Mouse (Mus musculus): ENCODE data around the gene Wdr35. TPM values are rescaled to one million over a fixed set of nuclear protein-coding genes. Genes with fewer than 3 reads are reported as not detected.

Gene Wdr35
- total and polyA plus RNA-seq, 3 experiments, result 5.9 to 8.8 (median 7.4) TPM

DNA sequence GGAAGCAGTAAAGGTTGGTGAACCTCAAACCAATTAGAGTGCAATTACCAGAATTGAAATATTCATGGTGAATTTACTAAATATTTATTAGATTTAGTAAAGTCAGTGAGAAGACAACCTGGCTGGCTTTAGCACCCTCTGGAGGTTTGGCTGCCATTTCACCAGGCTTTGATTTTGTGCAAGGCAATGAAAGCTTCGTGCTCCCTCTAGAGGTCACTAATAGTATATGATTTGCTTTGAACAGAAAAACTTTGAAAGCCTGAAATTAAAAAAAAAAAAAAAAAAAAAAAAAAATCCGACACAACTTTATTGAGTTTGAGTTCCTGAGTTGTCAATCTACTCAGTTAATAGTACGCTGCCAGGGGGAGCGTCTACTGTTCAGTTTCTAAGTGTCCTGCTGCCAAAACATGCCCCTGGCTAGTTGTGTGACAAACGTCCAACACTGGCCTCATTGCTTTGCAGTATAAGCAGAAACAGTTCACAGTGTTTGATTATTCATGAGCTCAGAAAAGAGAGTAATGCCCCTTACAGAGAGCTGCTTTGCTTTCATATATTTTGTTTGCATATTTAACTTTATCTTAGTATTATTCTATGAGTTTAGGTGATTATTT lies 28.5 kb downstream of the Wdr35 start:
- H3K27ac ChIP-seq (ENCODE audit: insufficient read depth, low read depth), result no peak overlapping the region
- dilution Hi-C loops (cut with MboI; ENCODE audit: extremely low pct_ligation_motif_present, extremely low pct_unique_long_range_greater_than_20kb, low sequenced_read_pairs) (no loop called here), in situ Hi-C loops (cut with MboI; ENCODE audit: low pct_ligation_motif_present, low pct_unique_long_range_greater_than_20kb, low sequenced_read_pairs) (loop anchor here (25.0 kb wide), 2 partner anchors 465 to 690 kb away; partner anchors contain the start of genes Gdf7 and Hs1bp3)

DNA sequence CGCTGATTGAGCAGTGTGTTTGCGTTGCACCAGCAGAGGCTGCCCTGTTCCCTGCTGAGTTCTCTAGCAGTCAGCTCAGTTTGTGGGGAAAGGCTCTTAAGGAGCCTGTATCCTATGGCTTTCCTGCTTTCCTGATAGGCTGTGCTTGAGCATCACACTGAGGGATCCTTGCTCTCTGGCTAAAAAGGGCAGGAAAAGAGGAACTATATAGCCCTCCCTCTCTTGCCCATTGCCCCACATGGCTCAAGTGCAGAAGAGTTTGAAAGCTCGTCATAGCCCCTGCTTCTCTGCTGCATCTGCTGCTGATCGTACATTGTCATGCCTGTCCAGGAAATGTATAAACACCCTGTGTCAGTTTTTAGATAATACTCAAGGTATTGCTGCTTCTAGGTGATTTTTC lies 33.5 kb downstream of the Wdr35 start:
- no peak overlapping the region for H3K4me2 ChIP-seq (ENCODE audit: insufficient read depth, low read depth, poor library complexity, severe bottlenecking)
- in situ Hi-C loops (cut with MboI; ENCODE audit: low pct_ligation_motif_present, low pct_unique_long_range_greater_than_20kb, low sequenced_read_pairs) (loop anchor here (5.0 to 25.0 kb wide), 3 partner anchors 120 to 695 kb away; partner anchors contain the start of genes Gdf7 and Hs1bp3), dilution Hi-C loops (cut with MboI; ENCODE audit: extremely low pct_ligation_motif_present, extremely low pct_unique_long_range_greater_than_20kb, low sequenced_read_pairs) (no loop called here)
- no peak for DNase-seq (ENCODE audit: extremely low read depth)
- H3K9ac ChIP-seq (ENCODE audit: insufficient read depth, low read depth), result no peak overlapping the region
- no peak for TF ChIP-seq UBTF (IDR thresholded peaks at IDR 0.05; ENCODE audit: low read depth, low read length)
- TF ChIP-seq E2F4 (IDR thresholded peaks at IDR 0.05; ENCODE audit: insufficient replicate concordance, low read depth, low read length), result no peak
- TF ChIP-seq JUN (IDR thresholded peaks at IDR 0.05; ENCODE audit: insufficient read depth, low read depth, low read length), result no peak
- no peak for TF ChIP-seq KAT2A (IDR thresholded peaks at IDR 0.05; ENCODE audit: insufficient replicate concordance, low read length)
- no peak for TF ChIP-seq HCFC1 (IDR thresholded peaks at IDR 0.05; ENCODE audit: low read depth, low read length)
- TF ChIP-seq TCF12 (IDR thresholded peaks at IDR 0.05; ENCODE audit: low read depth, low read length), result no peak
- no peak for TF ChIP-seq ZMIZ1 (IDR thresholded peaks at IDR 0.05; ENCODE audit: low read depth, low read length)
- TF ChIP-seq USF2 (conservative IDR thresholded peaks at IDR 0.05; ENCODE audit: low read depth, low read length), result no peak
- H3K4me3 ChIP-seq (replicated peaks in 1 of 3; ENCODE audit: low read depth in 2 of 3, low read length in 2 of 3, poor library complexity in 1 of 3), result no peak overlapping the region
- no peaks in the 10 kb centered on the region for H3K9me3 ChIP-seq (replicated peaks; ENCODE audit: low read length)
- H3K79me2 ChIP-seq (replicated peaks; ENCODE audit: control insufficient read depth, extremely low read depth, insufficient read depth, poor library complexity, severe bottlenecking), result no peaks in the 10 kb centered on the region
- H3K36me3 ChIP-seq (replicated peaks in 1 of 2; ENCODE audit: control insufficient read depth in 1 of 2, insufficient read depth in 1 of 2, low read length in 1 of 2), result peaks cover 8 to 11% of the 10 kb centered on the region in 2 experiments
- H3K4me1 ChIP-seq (ENCODE audit: control insufficient read depth in 1 of 2, insufficient read depth in 2 of 2), result no peaks in the 10 kb centered on the region
- no peaks in the 10 kb centered on the region for H3K27me3 ChIP-seq (replicated peaks)
- H3K27ac ChIP-seq (ENCODE audit: insufficient read depth, low read depth), result no peak overlapping the region

More for the DNA sequence above, 28.5 kb downstream of the Wdr35 start:
- Histone ChIP-seq H3K9ac (ENCODE audit: insufficient read depth, low read depth) (no peak overlapping the region), H3K79me2 (replicated peaks; ENCODE audit: control insufficient read depth, extremely low read depth, insufficient read depth, poor library complexity, severe bottlenecking) (no peaks in the 10 kb centered on the region), H3K36me3 (replicated peaks in 1 of 2; ENCODE audit: control insufficient read depth in 1 of 2, insufficient read depth in 1 of 2, low read length in 1 of 2) (peaks cover 2 to 3% of the 10 kb centered on the region in 2 experiments), H3K4me3 (replicated peaks in 1 of 3; ENCODE audit: low read depth in 2 of 3, low read length in 2 of 3, poor library complexity in 1 of 3) (no peak overlapping the region), H3K4me1 (ENCODE audit: control insufficient read depth in 1 of 2, insufficient read depth in 2 of 2) (peaks cover 0 to 10% of the 10 kb centered on the region in 2 experiments; a peak in 2 of 4 replicates), H3K9me3 (replicated peaks; ENCODE audit: low read length) (no peaks in the 10 kb centered on the region), H3K4me2 (ENCODE audit: insufficient read depth, low read depth, poor library complexity, severe bottlenecking) (no peak overlapping the region), H3K27me3 (replicated peaks) (no peaks in the 10 kb centered on the region)
- TF ChIP-seq CTCF (conservative IDR thresholded peaks at IDR 0.05 in 1 of 2, IDR thresholded peaks at IDR 0.05 in 1 of 2; ENCODE audit: low read depth in 2 of 2, low read length in 2 of 2) (peak; percentile 50 to 99), POLR2AphosphoS2 (IDR thresholded peaks at IDR 0.05; ENCODE audit: low read depth, low read length) (no peak), ELF1 (IDR thresholded peaks at IDR 0.05; ENCODE audit: low read depth, low read length) (0 out of 2 replicates have a peak, but pooled peaks have one; percentile 19), E2F4 (IDR thresholded peaks at IDR 0.05; ENCODE audit: insufficient replicate concordance, low read depth, low read length) (no peak), USF2 (conservative IDR thresholded peaks at IDR 0.05; ENCODE audit: low read depth, low read length) (no peak), RAD21 (IDR thresholded peaks at IDR 0.05; ENCODE audit: low read depth, low read length) (peak; percentile 93), UBTF (IDR thresholded peaks at IDR 0.05; ENCODE audit: low read depth, low read length) (no peak), NRF1 (IDR thresholded peaks at IDR 0.05; ENCODE audit: low read depth, low read length) (no peak), KAT2A (IDR thresholded peaks at IDR 0.05; ENCODE audit: insufficient replicate concordance, low read length) (no peak), MAZ (IDR thresholded peaks at IDR 0.05; ENCODE audit: low read depth, low read length) (no peak), ZMIZ1 (IDR thresholded peaks at IDR 0.05; ENCODE audit: low read depth, low read length) (no peak), MAFK (IDR thresholded peaks at IDR 0.05; ENCODE audit: insufficient replicate concordance, low read length) (peak; percentile 40; the same call in 1 of the 2 replicates), SIN3A (IDR thresholded peaks at IDR 0.05; ENCODE audit: low read length) (0 out of 2 replicates have a peak, but pooled peaks have one; percentile 31), ZC3H11A (IDR thresholded peaks at IDR 0.05; ENCODE audit: low read depth, low read length) (peak; percentile 92), JUND (conservative IDR thresholded peaks at IDR 0.05; ENCODE audit: low read depth, low read length) (peak; percentile 52), RCOR1 (conservative IDR thresholded peaks at IDR 0.05; ENCODE audit: low read depth, low read length) (no peak), MEF2A (IDR thresholded peaks at IDR 0.05; ENCODE audit: borderline replicate concordance, low read depth, low read length) (no peak), PAX5 (IDR thresholded peaks at IDR 0.05; ENCODE audit: low read length) (no peak), CHD1 (IDR thresholded peaks at IDR 0.05; ENCODE audit: low read depth, low read length) (no peak), MAX (IDR thresholded peaks at IDR 0.05; ENCODE audit: low read length) (no peak), BHLHE40 (IDR thresholded peaks at IDR 0.05; ENCODE audit: low read depth, low read length) (0 out of 2 replicates have a peak, but pooled peaks have one; percentile 6), SMC3 (IDR thresholded peaks at IDR 0.05; ENCODE audit: low read depth, low read length) (peak; percentile 94), IRF4 (IDR thresholded peaks at IDR 0.05; ENCODE audit: low read depth, low read length) (0 out of 2 replicates have a peak, but pooled peaks have one; percentile 23), EP300 (IDR thresholded peaks at IDR 0.05; ENCODE audit: low read length) (no peak), NELFE (IDR thresholded peaks at IDR 0.05; ENCODE audit: low read depth, low read length) (peak; percentile 62; the same call in 1 of the 2 replicates), ZKSCAN1 (IDR thresholded peaks at IDR 0.05; ENCODE audit: borderline replicate concordance, low read depth, low read length) (no peak), POLR2A (IDR thresholded peaks at IDR 0.05; ENCODE audit: low read depth, low read length) (no peak), TCF12 (IDR thresholded peaks at IDR 0.05; ENCODE audit: low read depth, low read length) (no peak), JUN (IDR thresholded peaks at IDR 0.05; ENCODE audit: insufficient read depth, low read depth, low read length) (peak; percentile 13; the same call in 1 of the 2 replicates), GABPA (IDR thresholded peaks at IDR 0.05; ENCODE audit: insufficient replicate concordance, low read depth, low read length) (no peak), ZNF384 (IDR thresholded peaks at IDR 0.05; ENCODE audit: low read depth, low read length) (peak; percentile 98), MYC (IDR thresholded peaks at IDR 0.05; ENCODE audit: low read depth, low read length) (0 out of 2 replicates have a peak, but pooled peaks have one; percentile 52), ETS1 (conservative IDR thresholded peaks at IDR 0.05; ENCODE audit: low read depth, low read length) (no peak), MXI1 (IDR thresholded peaks at IDR 0.05; ENCODE audit: low read depth, low read length) (no peak), TBP (conservative IDR thresholded peaks at IDR 0.05; ENCODE audit: low read depth, low read length) (no peak), CHD2 (IDR thresholded peaks at IDR 0.05; ENCODE audit: low read length) (no peak), USF1 (IDR thresholded peaks at IDR 0.05; ENCODE audit: low read depth, low read length) (no peak), HCFC1 (IDR thresholded peaks at IDR 0.05; ENCODE audit: low read depth, low read length) (peak; percentile 36; the same call in 1 of the 2 replicates)
- DNase-seq (ENCODE audit: extremely low read depth), result peak; percentile 80

Measured in CH12.LX (cell line).